Mouse (Mus musculus) layer of hippocampus, postnatal 10 days (tissue): ENCODE measurements around the gene Lcn2. TPM values are rescaled to one million over a fixed set of nuclear protein-coding genes. Genes with fewer than 3 reads are reported as not detected.

Experiments
- DNase-seq, 2 experiments: peaks; one replicate each; pipeline ENCODE4 v3.0.0; 2021; ENCODE audit warnings: low spot score in 2 of 2
- total RNA-seq, 2 experiments: library from RNA; stranded (reverse); gene quantifications; 2 replicates each; pipeline ENCODE4 v1.2.3; 2021

The Lcn2 gene
- total RNA-seq, 2 experiments from 2014 or later: 2.4 to 2.9 TPM

DNA sequence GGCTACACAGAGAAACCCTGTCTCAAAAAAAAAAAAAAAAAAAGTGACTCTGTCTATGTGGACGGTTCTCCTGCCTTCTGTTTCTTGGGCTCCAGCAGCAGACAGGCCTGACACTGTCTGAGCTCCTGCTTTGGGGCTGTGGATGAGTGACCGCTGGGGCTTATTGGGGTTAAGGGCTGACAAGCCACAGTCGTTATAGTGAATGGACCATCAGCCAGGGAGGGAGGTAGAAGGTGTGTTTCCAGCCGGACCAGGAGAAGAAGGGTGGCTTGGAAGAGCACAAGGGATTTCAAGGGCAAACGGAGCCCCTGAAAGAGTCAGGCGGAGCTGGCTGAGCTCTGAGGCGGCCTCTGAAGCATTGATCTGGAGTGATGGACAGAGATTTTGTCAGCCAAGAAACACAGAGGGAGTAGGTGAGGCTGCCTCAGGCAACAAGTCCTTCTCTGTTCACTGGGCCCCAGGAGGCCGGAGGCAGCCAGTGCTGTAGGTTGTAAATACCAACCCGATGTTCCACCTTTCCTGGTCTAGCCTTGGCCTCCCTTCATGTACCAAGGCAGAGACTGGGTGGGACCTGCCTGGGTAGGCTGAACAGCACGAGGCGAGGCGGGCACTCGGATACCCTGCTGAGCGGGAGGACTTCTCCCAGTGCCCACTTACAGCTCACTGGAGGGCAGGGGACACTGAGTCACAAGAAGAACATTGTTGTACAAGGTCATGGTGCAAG lies 43.3 kb downstream of the Lcn2 start:
- DNase-seq: no peak

DNA sequence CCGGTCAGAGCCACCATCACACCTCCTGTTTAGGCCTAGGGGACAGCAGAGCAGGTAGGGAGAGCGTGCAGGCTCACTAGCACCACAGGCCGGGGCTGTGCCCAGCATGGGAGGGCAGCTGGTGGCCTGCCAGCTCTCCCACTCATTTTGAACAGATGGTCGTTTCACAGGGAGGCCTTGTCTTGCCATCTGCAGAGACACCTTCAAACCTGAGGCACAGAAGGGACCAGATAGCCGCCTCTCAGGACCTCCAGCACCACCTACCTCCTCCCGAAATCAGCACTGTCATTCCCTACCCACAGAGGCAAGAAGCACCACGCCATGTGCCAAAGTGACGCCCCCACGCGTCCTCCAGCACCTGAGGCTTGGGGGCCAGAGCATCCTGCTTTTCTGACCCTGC lies 44.0 kb downstream of the Lcn2 start:
- no peak for DNase-seq

DNA sequence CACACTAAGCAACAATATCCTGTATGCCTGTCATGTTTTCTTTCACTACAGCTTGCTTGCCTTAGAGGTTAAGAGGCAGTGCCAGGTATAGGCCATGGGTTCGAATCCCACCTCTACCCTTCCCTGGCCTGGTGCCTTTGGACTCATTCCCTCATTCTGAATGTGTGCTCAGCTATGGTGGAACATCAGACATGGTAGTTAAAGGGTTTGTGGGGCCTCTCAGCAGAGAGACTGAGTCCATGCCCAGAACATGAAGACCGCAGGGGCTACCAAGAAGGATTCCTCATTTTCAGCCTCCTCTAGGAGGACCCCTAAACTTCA lies 44.7 kb downstream of the Lcn2 start:
- no peak for DNase-seq

DNA sequence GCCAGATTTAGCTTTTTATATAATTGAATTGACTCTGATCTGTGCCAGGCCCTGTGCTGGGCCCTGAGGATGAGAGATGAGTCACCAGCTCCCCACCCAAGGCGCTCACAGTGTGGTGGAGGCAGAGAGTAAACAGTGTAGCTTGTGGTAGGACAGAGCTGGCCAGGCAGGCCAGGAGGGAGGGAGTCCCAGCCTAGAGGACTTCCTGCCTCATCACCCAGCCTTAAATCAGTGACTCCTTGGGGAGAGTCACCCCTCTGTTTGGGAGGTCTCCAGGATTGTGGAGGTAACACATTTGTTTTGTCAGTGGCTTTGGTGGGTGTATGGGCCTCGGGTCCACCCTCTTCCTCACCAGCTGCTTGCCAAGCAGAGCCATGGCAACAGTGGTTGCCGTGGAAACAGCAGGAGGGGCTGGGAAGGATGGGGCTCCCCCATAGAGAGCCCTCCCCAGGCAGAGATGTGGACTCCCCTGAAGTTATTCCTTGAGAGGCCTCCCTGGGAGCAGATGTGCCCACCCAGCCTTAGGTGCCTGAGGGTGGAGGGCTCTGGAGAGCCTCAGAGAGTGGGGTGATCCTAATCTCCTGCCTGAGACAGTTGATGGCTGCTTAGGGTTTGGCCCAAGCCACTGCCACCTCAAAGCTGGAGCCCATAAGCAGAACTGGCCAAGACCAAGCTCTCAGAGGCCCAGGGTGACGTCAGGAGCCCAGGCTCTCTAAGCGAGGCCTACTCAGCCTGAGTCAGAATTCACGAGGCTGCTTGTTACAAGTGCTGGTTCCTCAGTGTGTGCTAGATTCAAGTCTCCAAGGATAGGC lies 45.3 kb downstream of the Lcn2 start:
- DNase-seq: peak; percentile 38 to 45

- no peak for DNase-seq
Measured at GRCm38 (mm10) chr2:32342039-32342438, 46.0 kb downstream of the Lcn2 start.

DNA sequence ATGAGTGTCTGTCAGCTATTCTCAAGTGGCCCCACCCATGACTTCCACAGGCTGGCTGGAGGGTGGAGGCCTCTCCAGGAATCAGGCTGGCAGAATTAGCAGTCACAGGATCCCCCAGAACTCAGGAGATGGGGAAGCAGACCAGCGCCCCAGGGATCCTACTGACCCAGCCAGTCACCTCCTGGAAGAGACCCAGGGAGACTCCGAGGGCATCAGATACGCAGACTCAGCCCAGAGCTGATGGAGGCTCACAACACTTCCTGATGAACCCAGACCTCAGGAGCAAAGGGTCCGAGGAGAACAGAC lies 46.5 kb downstream of the Lcn2 start:
- DNase-seq: no peak

- no peak for DNase-seq
Measured at GRCm38 (mm10) chr2:32340836-32341633, 47.0 kb downstream of the Lcn2 start.

GRCm38 (mm10) chr2:32339912-32340642 lies 48.0 kb downstream of the Lcn2 start:
- no peak for DNase-seq

- no peak for DNase-seq
Measured at GRCm38 (mm10) chr2:32335888-32336287, 52.2 kb downstream of the Lcn2 start.

Other genes starting within 250 kb of the Lcn2 start
- gene Prrc2b, start 237.2 kb downstream of the Lcn2 start, total RNA-seq: 100 to 1,000 TPM; 272 to 279 TPM
- 10 to 100 TPM; 28.2 to 28.5 TPM for gene Pomt1, start 151.7 kb downstream of the Lcn2 start, total RNA-seq
- 10 to 100 TPM; 64.8 to 64.9 TPM for gene Uck1, start 128.1 kb downstream of the Lcn2 start, total RNA-seq
- gene Golga2, start 100.9 kb downstream of the Lcn2 start, total RNA-seq: 10 to 100 TPM; 75.1 to 78.9 TPM
- gene Swi5, start 100.2 kb downstream of the Lcn2 start, total RNA-seq: 100 to 1,000 TPM; 237 to 239 TPM
- gene Ciz1, start 35.9 kb downstream of the Lcn2 start, total RNA-seq: 10 to 100 TPM; 74.6 to 75.0 TPM
- gene Dnm1, start 34.9 kb downstream of the Lcn2 start, total RNA-seq: 100 to 1,000 TPM; 715 to 725 TPM
- 100 to 1,000 TPM; 163 to 168 TPM for gene 1110008P14Rik, start 6.3 kb downstream of the Lcn2 start, total RNA-seq
- gene Ptges2, start 7.6 kb upstream of the Lcn2 start, total RNA-seq: 10 to 100 TPM; 42.0 to 42.5 TPM
- 1 to 10 TPM; 3.4 TPM for gene Naif1, start 62.2 kb upstream of the Lcn2 start, total RNA-seq
- 10 to 100 TPM; 46.0 to 48.9 TPM for gene Slc25a25, start 63.2 kb upstream of the Lcn2 start, total RNA-seq
- gene Fam102a, start 147.1 kb upstream of the Lcn2 start, total RNA-seq: 10 to 100 TPM; 34.8 to 38.0 TPM
- gene Dpm2, start 182.6 kb upstream of the Lcn2 start, total RNA-seq: 10 to 100 TPM; 69.6 to 88.4 TPM
- gene Pip5kl1, start 186.5 kb upstream of the Lcn2 start, total RNA-seq: 1 to 10 TPM; 6.4 to 7.1 TPM
- gene 9430097D07Rik, start 187.4 kb upstream of the Lcn2 start, total RNA-seq: under 1 TPM; 0.45 to 0.64 TPM
- gene St6galnac4, start 198.8 kb upstream of the Lcn2 start, total RNA-seq: 10 to 100 TPM; 41.9 to 47.1 TPM
- 100 to 1,000 TPM in 1 of 2 experiments, 10 to 100 TPM in 1; 99.1 to 104 TPM for gene St6galnac6, start 211.5 kb upstream of the Lcn2 start, total RNA-seq
- gene Ak1, start 233.5 kb upstream of the Lcn2 start, total RNA-seq: 100 to 1,000 TPM; 109 TPM